Mouse (Mus musculus) midbrain, embryonic 11.5 days (tissue): ENCODE results near the gene Mmaa. TPM values are rescaled to one million over a fixed set of nuclear protein-coding genes. Genes with fewer than 3 reads are reported as not detected.

Experiments used
- ATAC-seq: fragments of 200-750 bp; cut with Nextera tagmentation; 2 replicates; pipeline ENCODE4 v1.8.0; 2017; ENCODE audit warnings: moderate TSS enrichment, moderate library complexity; ENCODE audit not compliant: low FRiP score
- DNase-seq: peaks from one replicate; pipeline ENCODE4 v3.0.0; 2015; ENCODE audit warnings: low spot score; ENCODE audit errors: missing footprints
- H3K27ac ChIP-seq: fragments of 300-500 bp; sonication (generic); 2 replicates; pipeline ENCODE4 v1.5.1; 2014; ENCODE audit warnings: low read depth, low read length
- H3K27me3 ChIP-seq: fragments of 300-500 bp; sonication (generic); 2 replicates; pipeline ENCODE4 v1.6.1; 2014; ENCODE audit warnings: mild to moderate bottlenecking, low read length, moderate library complexity, mixed read lengths; ENCODE audit not compliant: control insufficient read depth, insufficient read depth
- H3K36me3 ChIP-seq: fragments of 300-500 bp; sonication (generic); 2 replicates; pipeline ENCODE4 v1.6.1; 2014; ENCODE audit warnings: mild to moderate bottlenecking, low read length, moderate library complexity, mixed read lengths; ENCODE audit not compliant: control insufficient read depth, insufficient read depth
- H3K4me1 ChIP-seq: fragments of 300-500 bp; sonication (generic); 2 replicates; pipeline ENCODE4 v1.6.1; 2014; ENCODE audit warnings: low read length; ENCODE audit not compliant: control insufficient read depth, insufficient read depth
- H3K4me2 ChIP-seq: fragments of 300-500 bp; sonication (generic); 2 replicates; pipeline ENCODE4 v1.6.1; 2014; ENCODE audit warnings: mild to moderate bottlenecking, moderate library complexity
- H3K4me3 ChIP-seq: fragments of 300-500 bp; sonication (generic); 2 replicates; pipeline ENCODE4 v1.5.1; 2014; ENCODE audit warnings: low read depth, low read length
- H3K9ac ChIP-seq: fragments of 300-500 bp; sonication (generic); 2 replicates; pipeline ENCODE4 v1.6.1; 2014; ENCODE audit warnings: low read length
- H3K9me3 ChIP-seq: fragments of 300-500 bp; sonication (generic); 2 replicates; pipeline ENCODE4 v1.6.1; 2016; ENCODE audit warnings: low read length; ENCODE audit not compliant: control insufficient read depth
- WGBS: fragments of 180-500 bp; shearing (Covaris S2); extraction: QIAGEN DNeasy Blood & Tissue Kit; methylation state at CpG from one replicate; pipeline ENCODE4 v1.1.7; 2014; 5-methylcytosine and 5-hydroxymethylcytosine counted together
- polyA plus RNA-seq: library from polyadenylated mRNA; unstranded; fragments of >200 nt; fragmentation: Nextera tagmentation; extraction: Ambion mirVana; gene quantifications from 2 replicates; pipeline ENCODE4 v1.2.1, GENCODE M21; 2014

Gene Mmaa
- polyA plus RNA-seq: 10.1 and 10.4 TPM in 2 replicates

DNA sequence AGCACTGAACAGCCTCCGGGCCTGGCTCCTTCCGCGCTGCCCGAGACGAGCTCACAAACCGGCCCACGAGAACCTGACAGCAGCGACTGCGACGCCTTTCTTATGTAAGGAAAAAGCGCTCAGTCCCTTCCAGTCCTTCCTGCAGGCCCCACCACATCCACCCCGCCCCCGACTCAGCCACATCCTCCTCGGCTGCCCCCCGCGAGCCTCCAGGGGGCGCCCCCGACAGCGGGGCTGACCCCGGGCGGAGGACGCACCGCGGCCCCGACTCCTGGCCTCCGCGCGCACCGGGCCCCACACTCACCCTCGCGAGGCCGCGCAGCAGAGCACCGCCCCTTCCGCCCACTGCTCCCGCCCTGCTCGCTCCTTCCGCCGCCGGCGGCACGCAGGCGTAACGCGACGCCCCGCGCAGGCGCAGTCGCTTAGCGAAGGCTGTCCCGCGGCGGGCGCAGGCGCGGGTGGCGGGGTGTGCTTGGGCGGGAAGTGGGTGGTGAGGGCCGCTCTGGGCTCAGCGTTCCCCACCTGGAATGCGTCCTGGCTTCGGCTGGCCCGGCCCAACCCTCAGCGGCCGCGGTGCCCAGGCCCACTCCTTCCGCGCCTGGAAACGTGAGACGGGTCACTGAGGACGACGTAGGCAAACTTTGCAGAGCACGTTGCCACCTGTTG lies at the start of gene Mmaa:
TSS of gene Mmaa (minus strand) at position 328 of the 666 bp plus-strand sequence.
- Histone ChIP-seq H3K36me3 (no peaks in the 10 kb centered on the region), H3K4me2 (peak within 1 kb of the TSS; percentile 89), H3K9ac (peak within 1 kb of the TSS; percentile 80), H3K27me3 (no peaks in the 10 kb centered on the region), H3K9me3 (no peaks in the 10 kb centered on the region), H3K4me1 (peaks cover 12% of the 10 kb centered on the region), H3K4me3 (peak within 1 kb of the TSS; percentile 56), H3K27ac (peak within 1 kb of the TSS; percentile 92)
- WGBS: under 1% methylated on average over 67 of the region's 74 CpGs
- DNase-seq (peak; percentile 100), ATAC-seq (peak; percentile 99)

DNA sequence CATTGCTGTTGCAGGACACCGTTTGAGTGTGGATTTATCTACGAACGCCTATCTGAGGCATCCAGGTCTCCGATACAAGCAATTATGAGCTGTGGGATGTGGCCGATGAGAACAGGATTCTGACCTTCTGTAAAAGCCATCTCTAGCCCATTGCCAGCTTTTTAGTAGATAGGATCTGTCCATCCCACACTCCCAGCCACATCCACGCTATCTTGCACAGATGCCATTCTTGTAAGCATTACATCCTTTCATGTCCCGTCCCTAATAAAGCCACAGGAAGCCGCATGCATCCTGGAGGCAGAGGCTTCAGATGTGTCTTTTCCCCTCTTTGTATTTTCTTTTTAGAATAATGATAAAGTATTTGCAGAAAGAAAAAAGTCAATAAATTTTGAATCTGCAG lies 46.5 kb upstream of the Mmaa start:
- ATAC-seq: no peak
- DNase-seq: peak; percentile 60
- H3K4me3 ChIP-seq: no peak overlapping the region
- no peaks in the 10 kb centered on the region for H3K4me1 ChIP-seq
- no peak overlapping the region for H3K9ac ChIP-seq
- H3K36me3 ChIP-seq: peaks cover 34% of the 10 kb centered on the region
- no peak overlapping the region for H3K27ac ChIP-seq
- 93% methylated on average over 8 of the region's 8 CpGs for WGBS
- H3K27me3 ChIP-seq: no peaks in the 10 kb centered on the region
- H3K9me3 ChIP-seq: no peaks in the 10 kb centered on the region
- no peak overlapping the region for H3K4me2 ChIP-seq

DNA sequence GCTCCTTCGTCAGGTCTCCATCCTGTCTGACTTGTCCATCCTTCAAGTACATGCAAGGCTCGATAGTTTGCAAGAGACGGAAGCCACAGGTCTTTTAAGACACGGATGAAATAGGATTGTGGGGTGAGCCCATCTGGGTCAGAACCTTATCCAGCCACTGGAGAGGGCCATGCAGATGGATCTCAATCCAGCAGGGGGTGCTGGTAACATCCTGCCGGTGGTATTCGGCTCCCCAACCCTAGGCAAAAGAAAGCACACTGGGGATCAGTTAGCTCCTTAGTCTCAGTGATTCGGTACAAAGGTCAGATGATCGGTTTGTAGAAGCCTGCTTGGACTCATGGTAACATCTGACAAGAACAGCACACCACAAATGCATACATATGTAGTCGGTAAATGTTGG lies 44.8 kb upstream of the Mmaa start:
- no peaks in the 10 kb centered on the region for H3K4me1 ChIP-seq
- H3K4me3 ChIP-seq: no peak overlapping the region
- ATAC-seq (no peak), DNase-seq (no peak)
- no peak overlapping the region for H3K4me2 ChIP-seq
- H3K27me3 ChIP-seq: no peaks in the 10 kb centered on the region
- H3K9me3 ChIP-seq: no peaks in the 10 kb centered on the region
- WGBS: 78% methylated on average over 9 of the region's 9 CpGs
- no peak overlapping the region for H3K9ac ChIP-seq
- no peak overlapping the region for H3K27ac ChIP-seq
- H3K36me3 ChIP-seq: peaks cover 34% of the 10 kb centered on the region

DNA sequence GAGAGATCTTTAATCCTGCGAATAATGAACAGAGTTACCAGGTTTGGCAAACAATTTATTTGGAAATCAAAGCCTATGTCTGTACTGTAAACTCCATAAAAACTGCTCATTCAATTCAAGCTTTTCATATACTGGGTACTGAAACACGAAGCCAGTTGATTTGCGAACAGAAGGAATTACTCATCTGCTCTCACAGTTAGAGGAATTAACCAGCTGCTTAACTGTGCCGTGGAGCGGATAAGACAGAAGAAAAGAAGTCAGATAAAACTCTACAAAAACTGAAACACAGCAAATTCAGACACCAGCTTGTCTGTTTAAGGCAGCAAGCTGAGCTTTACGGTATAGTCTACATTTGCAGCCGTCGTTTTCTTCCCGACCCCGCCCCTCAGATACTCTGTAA lies 43.9 kb upstream of the Mmaa start:
- Histone ChIP-seq H3K9me3 (no peaks in the 10 kb centered on the region), H3K4me2 (no peak overlapping the region), H3K36me3 (peaks cover 34% of the 10 kb centered on the region), H3K4me1 (no peaks in the 10 kb centered on the region), H3K4me3 (no peak overlapping the region), H3K27me3 (no peaks in the 10 kb centered on the region), H3K27ac (no peak overlapping the region), H3K9ac (no peak overlapping the region)
- no peak for ATAC-seq
- no peak for DNase-seq
- WGBS: 92% methylated on average over 10 of the region's 10 CpGs

DNA sequence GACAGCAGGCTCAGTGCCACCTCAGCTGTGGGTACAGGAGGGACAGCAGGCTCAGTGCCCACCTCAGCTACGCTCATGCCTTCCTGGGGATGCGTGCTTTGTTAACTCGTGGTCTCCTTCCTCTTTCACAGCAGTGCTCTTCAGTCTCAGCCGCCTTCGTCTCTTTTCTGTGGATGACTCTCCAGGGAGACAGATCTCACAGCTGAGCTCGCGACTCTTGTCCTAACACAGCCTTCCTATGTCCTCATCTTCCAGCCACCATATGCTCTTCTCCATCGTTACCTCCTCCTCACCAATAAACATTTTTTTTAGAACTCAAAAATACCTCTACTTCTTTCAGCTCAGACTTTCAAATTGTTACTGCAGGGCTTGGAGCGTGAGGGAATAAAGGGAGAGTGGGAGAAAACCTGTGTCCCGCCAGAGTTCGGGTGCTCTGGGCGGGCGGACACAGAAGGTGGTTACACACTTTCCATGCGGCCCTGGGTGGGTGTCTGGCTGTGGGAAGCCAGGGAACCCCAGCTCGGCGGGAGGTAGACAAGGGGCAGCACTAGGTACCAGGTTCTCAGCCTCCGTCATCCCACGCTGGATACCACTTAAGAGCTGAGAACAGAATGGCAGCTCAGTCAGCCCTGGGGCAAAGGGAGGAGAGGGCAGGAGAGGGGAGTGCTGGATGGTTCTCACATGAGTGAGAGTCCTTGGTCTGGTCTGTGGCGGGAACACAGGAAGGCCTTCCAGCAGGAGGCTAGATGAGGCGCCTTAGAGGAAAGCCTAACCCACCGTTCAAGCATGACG lies 37.6 kb upstream of the Mmaa start:
- Histone ChIP-seq H3K4me1 (no peaks in the 10 kb centered on the region), H3K9me3 (no peaks in the 10 kb centered on the region), H3K4me3 (no peak overlapping the region), H3K27me3 (no peaks in the 10 kb centered on the region), H3K36me3 (peaks cover 4% of the 10 kb centered on the region), H3K4me2 (no peak overlapping the region), H3K27ac (no peak overlapping the region), H3K9ac (no peak overlapping the region)
- 88% methylated on average over 22 of the region's 22 CpGs for WGBS
- ATAC-seq (no peak), DNase-seq (no peak)

DNA sequence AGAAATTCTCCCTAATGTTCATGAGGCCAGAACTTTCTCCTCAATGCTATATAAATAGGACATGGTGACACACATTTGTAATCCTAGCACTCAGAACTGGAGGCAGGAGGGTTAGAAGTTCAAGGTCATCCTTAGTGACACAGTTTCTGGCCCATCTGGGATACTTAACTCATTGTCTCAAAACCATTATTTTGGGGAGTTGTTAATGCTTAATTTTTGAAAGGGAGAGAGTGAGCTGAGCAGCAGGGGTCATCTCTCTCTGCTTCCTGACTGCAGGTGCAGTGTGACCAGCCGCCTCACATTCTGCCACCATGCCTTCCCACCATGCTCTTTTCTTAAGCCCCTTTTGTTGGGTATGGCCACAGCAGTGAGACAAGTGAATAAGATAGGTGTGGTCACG lies 36.8 kb upstream of the Mmaa start:
- H3K27me3 ChIP-seq: no peaks in the 10 kb centered on the region
- ATAC-seq: no peak
- no peaks in the 10 kb centered on the region for H3K36me3 ChIP-seq
- WGBS: 86% methylated on average over 2 of the region's 2 CpGs
- no peaks in the 10 kb centered on the region for H3K9me3 ChIP-seq
- no peak overlapping the region for H3K4me3 ChIP-seq
- H3K27ac ChIP-seq: no peak overlapping the region
- H3K9ac ChIP-seq: no peak overlapping the region
- DNase-seq: no peak
- H3K4me2 ChIP-seq: no peak overlapping the region
- no peaks in the 10 kb centered on the region for H3K4me1 ChIP-seq

DNA sequence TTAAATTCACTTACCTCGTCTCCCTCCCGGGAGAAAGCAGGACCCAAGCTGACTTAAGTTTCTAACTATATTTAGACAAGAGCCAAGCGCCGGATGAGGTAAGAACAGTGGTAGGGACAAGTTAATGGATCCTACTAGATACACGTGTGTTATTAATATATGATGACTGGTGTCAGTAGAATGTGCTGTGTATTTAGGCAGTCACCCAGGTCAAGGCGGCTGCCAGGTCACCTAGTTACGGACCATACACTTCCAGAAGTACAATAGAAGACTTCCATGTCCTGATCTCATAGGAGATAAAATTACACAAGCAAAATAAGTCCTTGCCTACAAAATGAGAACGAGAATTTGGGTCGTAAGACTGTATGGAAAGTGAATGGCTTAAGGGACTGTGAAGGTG lies 36.3 kb upstream of the Mmaa start:
- Histone ChIP-seq H3K9me3 (no peaks in the 10 kb centered on the region), H3K4me3 (no peak overlapping the region), H3K4me1 (no peaks in the 10 kb centered on the region), H3K27ac (no peak overlapping the region), H3K36me3 (no peaks in the 10 kb centered on the region), H3K4me2 (no peak overlapping the region), H3K9ac (no peak overlapping the region), H3K27me3 (no peaks in the 10 kb centered on the region)
- WGBS: 88% methylated on average over 9 of the region's 9 CpGs
- ATAC-seq (no peak), DNase-seq (no peak)

DNA sequence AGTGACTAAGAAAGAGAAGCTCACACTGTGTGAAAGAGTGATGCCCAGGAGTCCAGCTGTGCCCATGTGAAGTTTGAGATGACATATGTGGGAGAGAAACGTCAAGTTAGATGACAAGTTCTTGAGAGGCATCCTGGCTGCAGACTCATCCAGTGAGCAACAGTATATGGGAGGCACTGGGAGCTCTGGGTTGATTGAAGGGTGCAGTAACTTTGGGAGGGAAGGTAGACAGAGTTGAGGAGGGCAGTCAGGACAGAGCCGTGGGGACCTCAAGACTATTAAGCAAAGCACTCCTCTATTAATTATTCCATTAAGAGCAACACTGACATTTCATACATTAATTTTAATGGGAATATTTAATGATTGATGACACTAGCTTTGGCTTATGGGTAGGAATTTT lies 35.0 kb upstream of the Mmaa start:
- no peaks in the 10 kb centered on the region for H3K4me1 ChIP-seq
- H3K27ac ChIP-seq: no peak overlapping the region
- WGBS: 88% methylated on average over 2 of the region's 2 CpGs
- ATAC-seq (no peak), DNase-seq (no peak)
- H3K36me3 ChIP-seq: no peaks in the 10 kb centered on the region
- H3K9ac ChIP-seq: no peak overlapping the region
- H3K9me3 ChIP-seq: no peaks in the 10 kb centered on the region
- H3K4me3 ChIP-seq: no peak overlapping the region
- no peak overlapping the region for H3K4me2 ChIP-seq
- H3K27me3 ChIP-seq: no peaks in the 10 kb centered on the region

DNA sequence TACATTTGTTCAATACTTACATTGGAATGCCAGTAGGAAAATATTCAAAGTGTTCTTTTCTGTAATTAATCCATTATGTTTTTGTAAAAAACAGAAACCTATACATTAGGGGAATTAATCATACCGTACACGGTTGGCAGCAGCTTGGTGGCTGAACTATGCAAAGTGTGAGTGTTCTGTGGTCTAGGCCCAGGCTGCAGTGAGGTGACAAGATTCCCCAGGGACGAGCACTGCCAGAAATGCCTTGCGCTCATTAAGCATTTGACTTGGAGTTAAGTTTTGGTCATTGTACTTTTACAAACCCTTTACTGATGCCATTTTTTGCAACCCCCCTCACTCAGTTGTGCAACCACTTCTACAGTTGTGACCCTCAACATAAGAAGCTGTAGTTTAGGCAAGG lies 34.4 kb upstream of the Mmaa start:
- no peak for ATAC-seq
- H3K27ac ChIP-seq: no peak overlapping the region
- no peaks in the 10 kb centered on the region for H3K27me3 ChIP-seq
- H3K4me2 ChIP-seq: no peak overlapping the region
- no peaks in the 10 kb centered on the region for H3K36me3 ChIP-seq
- no peak overlapping the region for H3K4me3 ChIP-seq
- DNase-seq: no peak
- no peak overlapping the region for H3K9ac ChIP-seq
- no peaks in the 10 kb centered on the region; the same call in 1 of the 2 replicates for H3K4me1 ChIP-seq
- WGBS: 89% methylated on average over 4 of the region's 4 CpGs
- H3K9me3 ChIP-seq: no peaks in the 10 kb centered on the region
